Mouse (Mus musculus) olfactory bulb, adult 2 months (tissue): ENCODE measurements at regions not wholly inside any gene's neighbourhood (a gene's known extent, or its start where the extent isn't known, plus 50 kb on each side); places are given as distances from the start of the nearest gene placed in this dataset.

Experiments used
- CTCF ChIP-seq: fragments of 200-500 bp; IDR thresholded peaks from 2 replicates; pipeline ENCODE4 v1.5.1; 2012; ENCODE audit warnings: low read depth, mild to moderate bottlenecking, low read length, moderate library complexity; ENCODE audit not compliant: insufficient read depth
- POLR2A ChIP-seq: fragments of 200-500 bp; IDR thresholded peaks from 2 replicates; pipeline ENCODE4 v1.6.1; 2012; ENCODE audit warnings: mild to moderate bottlenecking, low read depth, low read length, moderate library complexity; ENCODE audit not compliant: insufficient read depth

- TF ChIP-seq POLR2A (no peak), CTCF (no peak)
Observed at GRCm38 (mm10) chr14:47844366-47844765, 196.1 kb downstream of the Ktn1 start.
